ENCODE assay signal across 7 mouse cellular contexts in genomic region chr5:129061579-129061978, GRCm38 (mm10). TPM values are rescaled to one million over a fixed set of nuclear protein-coding genes. Genes with fewer than 3 reads are reported as not detected.
DNase-seq lines count a peak whose midpoint lies in the region; ATAC-seq and TF ChIP-seq lines count a peak whose summit lies in the region.

No protein-coding gene starts in this region.

- no peak overlapping the region for H3K4me3 ChIP-seq in cerebellum, adult 2 months (replicated peaks; ENCODE audit: insufficient read depth, low read depth, low read length)
- no peak overlapping the region for H3K4me3 ChIP-seq in limb, embryonic 11.5 days (ENCODE audit: low read depth, low read length)

- no peaks in the 10 kb centered on the region for H3K4me1 ChIP-seq in cerebellum, adult 2 months (ENCODE audit: control insufficient read depth, insufficient read depth, low read length)
- H3K4me1 ChIP-seq in limb, embryonic 11.5 days (ENCODE audit: control insufficient read depth, insufficient read depth, low read length), result peaks cover 4% of the 10 kb centered on the region

- no peak for ATAC-seq in limb, embryonic 11.5 days (ENCODE audit: insufficient number of reproducible peaks, low FRiP score, low TSS enrichment, low read depth)

- H3K36me3 ChIP-seq in limb, embryonic 11.5 days (ENCODE audit: control insufficient read depth, insufficient read depth, low read length), result no peaks in the 10 kb centered on the region

- H3K27me3 ChIP-seq in cerebellum, adult 2 months (ENCODE audit: control insufficient read depth, insufficient read depth, low read length), result peaks cover 1% of the 10 kb centered on the region; the same call in 1 of the 2 replicates
- no peaks in the 10 kb centered on the region for H3K27me3 ChIP-seq in limb, embryonic 11.5 days (ENCODE audit: control insufficient read depth, insufficient read depth, low read length)

- H3K9me3 ChIP-seq in limb, embryonic 11.5 days (ENCODE audit: control insufficient read depth, low read length), result no peaks in the 10 kb centered on the region

- no peak overlapping the region for H3K9ac ChIP-seq in limb, embryonic 11.5 days (ENCODE audit: low read length)

- no peak overlapping the region for H3K27ac ChIP-seq in cerebellum, adult 2 months (ENCODE audit: insufficient read depth, low read length)
- H3K27ac ChIP-seq in limb, embryonic 11.5 days (replicated peaks; ENCODE audit: low read depth, low read length), result no peak overlapping the region

- DNase-seq in urinary bladder, postnatal 14 days (ENCODE audit: low spot score), result peak; percentile 68
- no peak for DNase-seq in urinary bladder, adult 2 months (ENCODE audit: low spot score)
- peak; percentile 57 to 64 for DNase-seq in cerebellum, adult 2 months
- DNase-seq in forelimb bud, embryonic 11.5 days (ENCODE audit: low read depth, low spot score), result peak; percentile 57
- DNase-seq in induced T-regulatory cell, adult 2 months (ENCODE audit: low read depth), result peak; percentile 23
- peak; percentile 79 for DNase-seq in limb, embryonic 11.5 days (ENCODE audit: low spot score)
- peak; percentile 77 for DNase-seq in retina, postnatal 1 day

- H3K4me2 ChIP-seq in limb, embryonic 11.5 days (ENCODE audit: low read depth, severe bottlenecking), result no peak overlapping the region

- peak; percentile 71 for TF ChIP-seq CTCF in cerebellum, adult 2 months (IDR thresholded peaks at IDR 0.05; ENCODE audit: borderline replicate concordance, insufficient read depth, low read depth, low read length)

- WGBS in cerebellum, adult 2 months, result 20% methylated on average over 13 of the region's 13 CpGs
- WGBS in limb, embryonic 11.5 days, result 20% methylated on average over 13 of the region's 13 CpGs

- no peak for TF ChIP-seq POLR2A in cerebellum, adult 2 months (IDR thresholded peaks at IDR 0.05; ENCODE audit: borderline replicate concordance, insufficient read depth, low read length)

RNA-seq across cellular contexts. Expression of gene Adgrd1, which starts 35.0 kb away (rescaled TPM):
- 43.0 and 78.3 TPM in 2 replicates for polyA plus RNA-seq in urinary bladder, adult 2 months (2012; rRNA removed)
- polyA plus RNA-seq in cerebellum, adult 2 months (2012; rRNA removed), result 0.27 and 0.34 TPM in 2 replicates
- not detected in 2 replicates for polyA plus RNA-seq in limb, embryonic 11.5 days (2014; fragmentation: Nextera tagmentation; extraction: Ambion mirVana)

RNA-seq across cellular contexts. Expression of gene Ran, which starts 41.7 kb away (rescaled TPM):
- 85.8 and 88.0 TPM in 2 replicates for polyA plus RNA-seq in urinary bladder, adult 2 months (2012; rRNA removed)
- polyA plus RNA-seq in cerebellum, adult 2 months (2012; rRNA removed), result 152 and 160 TPM in 2 replicates
- polyA plus RNA-seq in limb, embryonic 11.5 days (2014; fragmentation: Nextera tagmentation; extraction: Ambion mirVana), result 910 TPM in 2 replicates

RNA-seq across cellular contexts. Expression of gene Stx2, which starts 53.2 kb away (rescaled TPM):
- 45.6 and 49.8 TPM in 2 replicates for polyA plus RNA-seq in urinary bladder, adult 2 months (2012; rRNA removed)
- 21.4 and 21.8 TPM in 2 replicates for polyA plus RNA-seq in cerebellum, adult 2 months (2012; rRNA removed)
- 27.3 and 31.1 TPM in 2 replicates for polyA plus RNA-seq in limb, embryonic 11.5 days (2014; fragmentation: Nextera tagmentation; extraction: Ambion mirVana)

Comparison
In these comparisons a context has a peak if more than half of its experiments do, and no peak if none do; other contexts are left out.
1. RNA of gene Adgrd1, which starts 35.0 kb away (polyA plus RNA-seq): 43.0 to 78.3 TPM in urinary bladder, adult 2 months; 0.27 to 0.34 TPM in cerebellum, adult 2 months and not detected in limb, embryonic 11.5 days; every median in the first group is over 10 times any median in the second.